Mouse (Mus musculus): ENCODE results near the gene Cenpf.
A peak's percentile ranks its signal among the peaks of the same experiment; 100 is the strongest.

Gene Cenpf

GRCm38 (mm10) chr1:189687654-189688387 is at the start of gene Cenpf:
TSS of gene Cenpf (minus strand) at chr1:189688086.
- DNase-seq = peak; percentile 99 to 100

GRCm38 (mm10) chr1:189732156-189732555 is 44.3 kb upstream of the Cenpf start:
- no peak for DNase-seq

DNA sequence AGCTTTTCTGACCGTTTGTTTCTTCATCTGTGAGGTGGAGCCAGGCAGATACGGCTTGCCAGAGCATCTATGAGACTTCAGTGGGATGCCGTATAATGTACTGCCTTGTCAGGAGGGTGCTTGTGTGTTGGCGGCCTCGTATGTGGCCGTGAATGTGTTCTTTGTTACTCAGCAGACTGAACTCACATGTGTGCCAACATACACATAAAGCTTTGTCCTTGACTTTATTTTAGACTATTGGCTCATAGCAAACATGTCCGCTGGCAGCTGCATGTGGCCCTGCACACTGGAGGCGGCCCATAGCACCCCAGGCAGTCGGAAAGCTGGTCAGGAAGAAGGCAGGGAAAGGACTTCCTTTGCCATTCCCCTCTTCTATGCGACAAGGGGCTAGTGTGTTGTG is 43.8 kb upstream of the Cenpf start:
- DNase-seq = no peak

GRCm38 (mm10) chr1:189729141-189729815 is 41.4 kb upstream of the Cenpf start:
- DNase-seq = no peak

DNA sequence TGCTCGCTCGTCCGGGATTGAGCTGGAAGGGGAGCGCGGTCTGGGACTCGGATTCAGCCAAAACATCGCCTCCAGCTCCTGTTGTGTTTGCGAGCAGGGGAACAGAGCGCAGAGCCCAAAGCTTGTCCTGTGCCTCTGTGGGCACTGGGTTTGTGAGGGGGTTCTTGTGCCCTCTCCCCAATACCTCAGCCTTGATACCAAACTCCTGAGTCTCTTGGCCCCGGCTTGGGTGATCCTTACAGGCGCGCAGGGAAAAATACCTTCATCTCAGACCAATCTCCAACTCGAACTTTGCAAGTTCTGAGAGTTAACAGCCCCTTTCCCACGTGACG is 40.9 kb upstream of the Cenpf start:
- no peak for DNase-seq

GRCm38 (mm10) chr1:189727884-189728783 is 40.2 kb upstream of the Cenpf start, which contains the start of gene Ptpn14:
TSS of gene Ptpn14 (plus strand) at chr1:189728268.
- peak; percentile 87 to 94 for DNase-seq

- peak; percentile 87 to 93 for DNase-seq
Measured at GRCm38 (mm10) chr1:189727346-189727883, 39.5 kb upstream of the Cenpf start.

- no peak for DNase-seq
Measured at GRCm38 (mm10) chr1:189726121-189726520, 38.2 kb upstream of the Cenpf start.

DNA sequence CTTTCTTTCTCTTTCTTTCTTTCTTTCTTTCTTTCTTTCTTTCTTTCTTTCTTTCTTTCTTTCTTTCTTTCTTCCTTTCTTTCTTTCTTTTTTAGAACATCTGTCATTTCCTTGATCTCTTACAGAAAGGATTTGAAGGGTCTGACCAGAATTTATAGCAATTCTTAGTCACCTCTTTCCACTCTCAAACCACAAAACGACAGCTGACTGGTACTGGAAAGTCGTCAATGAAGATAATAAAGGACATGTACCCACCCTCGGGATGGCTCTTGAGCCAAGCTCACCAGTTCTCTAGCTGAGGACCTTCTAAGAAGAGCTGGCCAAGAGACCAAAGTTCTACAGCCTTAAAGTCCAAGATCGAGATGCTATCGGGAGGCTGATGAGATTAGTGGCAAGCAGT is 30.7 kb upstream of the Cenpf start:
- DNase-seq = no peak

DNA sequence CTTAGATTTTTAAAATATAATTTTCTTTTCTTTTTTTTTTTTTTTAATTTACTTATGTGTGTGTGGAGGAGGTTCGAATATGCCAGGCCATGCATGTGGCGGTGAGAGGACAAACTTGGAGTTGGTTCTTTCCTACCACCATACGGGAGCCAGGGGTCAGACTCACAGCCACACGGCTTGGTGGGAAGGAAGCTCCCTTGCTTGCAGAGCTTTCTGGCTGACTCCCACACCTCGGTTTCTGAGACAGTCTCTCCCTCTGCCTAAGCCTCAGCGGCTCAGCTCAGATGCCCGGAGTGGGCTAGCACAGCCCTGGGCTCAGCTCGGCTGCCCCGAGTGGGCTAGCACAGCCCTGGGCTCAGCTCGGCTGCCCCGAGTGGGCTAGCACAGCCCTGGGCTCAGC is 29.7 kb upstream of the Cenpf start:
- DNase-seq = no peak

- DNase-seq = peak; percentile 37 to 56
Measured at GRCm38 (mm10) chr1:189715915-189716797, 28.3 kb upstream of the Cenpf start.

DNA sequence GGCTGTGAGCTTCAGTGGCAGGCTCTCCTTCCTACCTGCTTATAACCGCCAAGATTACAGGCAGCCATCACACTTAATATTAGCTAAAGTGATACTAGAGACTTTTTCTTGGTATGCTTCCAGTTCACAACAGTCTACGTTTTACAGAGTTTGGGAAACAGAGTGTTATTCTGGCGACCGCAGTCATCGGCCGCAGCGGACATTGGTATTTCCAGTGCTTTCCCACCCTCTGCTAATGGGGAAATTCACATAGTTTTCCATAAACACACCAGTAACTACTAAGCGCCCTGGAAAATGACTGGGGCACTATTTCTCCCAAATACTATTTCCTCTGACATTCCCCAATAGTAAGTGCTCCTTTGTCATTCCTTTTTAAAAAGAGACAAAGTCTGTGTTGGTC is 21.1 kb upstream of the Cenpf start:
- no peak for DNase-seq

- peak; percentile 67 to 87 for DNase-seq
Measured at GRCm38 (mm10) chr1:189707419-189707818, 19.5 kb upstream of the Cenpf start.

DNA sequence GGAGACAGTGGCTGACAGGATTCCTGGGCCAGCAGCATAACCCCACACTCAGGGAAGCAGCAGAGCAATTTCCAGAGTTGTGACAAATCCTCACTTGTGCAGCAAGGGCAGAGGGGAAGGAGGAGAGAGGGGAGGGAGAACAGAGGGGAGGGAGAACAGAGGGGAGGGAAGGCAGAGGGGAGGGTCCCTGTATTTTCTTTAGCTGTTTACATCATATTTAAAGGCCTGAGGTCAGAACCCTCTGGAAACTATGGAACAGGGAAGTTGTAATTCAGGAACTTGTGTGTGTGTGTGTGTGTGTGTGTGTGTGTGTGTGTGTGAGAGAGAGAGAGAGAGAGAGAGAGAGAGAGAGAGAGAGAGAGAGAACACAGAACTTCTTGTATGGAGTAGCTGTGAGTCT is 19.1 kb upstream of the Cenpf start:
- no peak for DNase-seq

- no peak for DNase-seq
Measured at GRCm38 (mm10) chr1:189706040-189706645, 18.3 kb upstream of the Cenpf start.

DNA sequence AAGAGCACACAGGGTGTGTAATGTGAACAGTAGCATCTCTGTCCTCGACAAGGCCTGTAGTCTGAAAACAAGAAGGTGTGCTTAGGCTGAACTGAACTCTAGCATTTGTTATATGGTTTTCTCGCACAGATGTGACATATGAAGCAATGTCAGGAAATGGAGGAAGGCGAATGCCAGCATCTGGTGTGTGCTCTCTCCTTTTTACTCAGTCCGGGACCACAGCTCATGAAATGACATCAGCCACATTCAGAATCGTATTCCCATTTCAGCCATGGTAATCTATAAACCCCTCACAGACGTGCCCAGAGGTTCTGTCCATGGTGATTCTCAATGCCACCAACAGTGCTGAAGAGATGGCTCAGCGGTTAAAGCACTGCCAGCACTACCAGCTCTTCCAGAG is 15.7 kb upstream of the Cenpf start:
- no peak for DNase-seq

DNA sequence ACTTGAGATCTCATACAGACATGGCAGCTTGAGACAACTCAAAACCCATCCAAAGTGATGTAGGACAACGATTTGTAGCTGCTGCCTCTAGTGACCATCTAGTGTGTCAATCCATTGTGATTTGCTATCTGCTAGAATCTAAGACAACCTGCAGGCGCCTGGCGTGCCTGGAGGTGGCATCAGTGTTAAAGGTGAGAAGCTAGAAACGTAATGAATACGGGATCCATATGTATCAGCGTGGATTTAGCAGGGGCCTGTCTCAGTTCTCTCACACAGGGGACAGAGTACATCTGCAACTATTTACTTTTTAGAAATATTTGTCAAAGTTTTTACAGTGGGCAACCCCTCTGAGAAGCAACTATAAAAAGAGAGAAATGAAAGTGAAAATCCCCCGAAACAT is 15.3 kb upstream of the Cenpf start:
- DNase-seq = no peak

DNA sequence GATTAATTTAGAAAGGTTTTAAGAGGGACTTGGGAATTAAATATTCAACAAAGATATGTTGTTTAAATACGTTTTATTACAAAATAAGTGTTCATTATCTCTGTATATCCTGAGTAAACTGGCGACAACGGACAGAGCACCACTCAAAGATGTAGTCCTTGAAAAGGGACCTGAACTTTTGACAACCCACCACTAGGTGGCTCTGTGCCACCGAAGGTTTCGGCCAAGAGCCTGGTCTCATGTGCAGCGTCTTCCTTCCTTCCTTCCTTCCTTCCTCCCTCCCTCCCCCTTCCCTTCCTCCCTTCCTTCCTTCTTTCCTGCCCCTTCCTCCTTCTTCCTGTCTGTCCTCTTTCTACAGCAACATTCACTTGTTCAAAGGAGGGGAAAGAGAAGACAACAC is 13.1 kb upstream of the Cenpf start:
- DNase-seq = peak; percentile 74 to 82

DNA sequence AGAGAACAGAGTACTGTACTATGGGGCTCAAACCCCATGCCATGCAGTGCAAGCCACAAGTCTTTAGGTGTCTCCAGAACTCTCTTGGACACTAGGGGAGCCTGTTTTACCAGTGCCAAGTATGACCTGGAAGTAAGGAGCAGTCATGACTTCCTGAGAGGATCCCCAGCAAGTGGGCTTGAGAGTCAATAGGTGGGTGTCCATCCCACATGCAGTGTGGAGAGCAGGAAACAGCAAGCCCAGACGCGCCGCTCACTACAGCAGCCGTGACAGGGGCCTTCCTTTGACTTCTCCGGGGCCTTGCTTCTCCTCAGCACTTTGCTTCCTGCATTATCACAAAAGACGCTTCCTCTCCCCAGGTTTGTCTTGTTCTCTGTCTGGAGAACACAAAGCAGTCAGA is 12.3 kb upstream of the Cenpf start:
- no peak for DNase-seq

DNA sequence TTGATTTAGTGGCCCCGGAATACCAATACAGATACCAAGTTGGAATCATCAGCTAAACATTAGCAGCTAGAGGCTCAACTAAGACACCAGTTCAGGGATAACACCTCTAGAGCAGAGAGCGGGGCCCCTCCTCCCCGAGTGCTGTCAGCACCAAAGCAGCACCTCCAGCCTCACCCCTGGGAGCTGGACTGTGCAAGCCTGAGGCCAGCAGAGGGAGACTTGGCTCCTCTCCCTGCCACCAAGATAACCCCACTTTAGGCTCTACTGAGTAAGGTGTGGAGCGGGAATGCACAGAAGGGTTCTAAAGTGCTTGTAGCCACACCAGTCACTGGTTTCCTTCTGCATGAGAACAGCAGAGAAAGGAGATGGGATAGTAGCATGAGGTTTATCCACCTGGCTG is 10.5 kb upstream of the Cenpf start:
- no peak for DNase-seq

GRCm38 (mm10) chr1:189695321-189695720 is 7.4 kb upstream of the Cenpf start:
- DNase-seq = no peak

DNA sequence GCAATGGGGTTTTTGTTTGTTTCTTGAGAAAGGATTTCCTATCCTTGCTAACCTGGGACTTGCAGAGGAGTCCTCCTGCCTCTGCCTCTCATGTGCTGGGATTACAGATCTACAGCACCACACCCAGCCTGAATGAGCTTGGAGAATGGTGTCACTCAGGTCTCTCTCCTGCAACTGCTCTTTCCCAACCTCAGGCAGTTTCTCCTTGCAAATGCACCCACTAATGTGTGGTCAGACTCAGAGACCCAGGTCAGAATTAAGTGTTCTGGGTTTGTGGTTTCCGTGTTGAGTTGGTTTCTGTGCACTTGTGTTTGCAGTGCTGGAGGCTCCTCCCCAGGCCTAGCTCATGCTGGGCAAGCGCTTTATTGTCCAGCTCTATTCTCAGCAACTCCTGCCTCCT is 6.5 kb upstream of the Cenpf start:
- no peak for DNase-seq
